Mouse (Mus musculus): ENCODE results near the gene Phf23. TPM values are rescaled to one million over a fixed set of nuclear protein-coding genes. Genes with fewer than 3 reads are reported as not detected.

Gene Phf23
- polyA plus RNA-seq, 1 experiment from 2014 or later = 82.2 TPM

DNA sequence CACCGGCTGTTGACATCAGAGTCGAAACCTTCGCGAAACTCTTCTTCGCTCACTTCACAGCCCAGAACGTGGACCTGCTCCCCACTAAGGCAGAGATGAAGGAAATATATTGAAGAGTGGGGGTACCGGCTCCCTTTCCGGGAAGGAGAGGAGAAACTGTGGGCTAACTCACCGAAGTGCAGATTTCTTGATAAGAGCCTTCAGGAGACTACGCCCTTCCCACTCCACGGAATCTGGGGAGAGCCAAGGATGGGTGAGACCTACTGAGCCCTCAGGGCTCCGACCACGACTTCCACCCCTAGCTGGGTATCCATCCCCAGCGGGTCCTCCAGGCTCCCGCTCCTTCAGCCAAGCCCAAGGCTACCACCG lies 15.8 kb upstream of the Phf23 start:
- no peaks in the 10 kb centered on the region for H3K9me3 ChIP-seq
- H3K4me2 ChIP-seq (replicated peaks) = peak overlapping the region; percentile 84
- H3K4me1 ChIP-seq (replicated peaks) = peaks cover 38% of the 10 kb centered on the region
- H3K27me3 ChIP-seq = no peaks in the 10 kb centered on the region
- peak overlapping the region; percentile 100 for H3K4me3 ChIP-seq (replicated peaks)
- peaks cover 43% of the 10 kb centered on the region for H3K36me3 ChIP-seq
- no peak for ATAC-seq
- peak overlapping the region; percentile 87 for H3K9ac ChIP-seq (replicated peaks)
- H3K27ac ChIP-seq = peak overlapping the region; percentile 99
- WGBS = 3% methylated on average over 16 of the region's 16 CpGs

DNA sequence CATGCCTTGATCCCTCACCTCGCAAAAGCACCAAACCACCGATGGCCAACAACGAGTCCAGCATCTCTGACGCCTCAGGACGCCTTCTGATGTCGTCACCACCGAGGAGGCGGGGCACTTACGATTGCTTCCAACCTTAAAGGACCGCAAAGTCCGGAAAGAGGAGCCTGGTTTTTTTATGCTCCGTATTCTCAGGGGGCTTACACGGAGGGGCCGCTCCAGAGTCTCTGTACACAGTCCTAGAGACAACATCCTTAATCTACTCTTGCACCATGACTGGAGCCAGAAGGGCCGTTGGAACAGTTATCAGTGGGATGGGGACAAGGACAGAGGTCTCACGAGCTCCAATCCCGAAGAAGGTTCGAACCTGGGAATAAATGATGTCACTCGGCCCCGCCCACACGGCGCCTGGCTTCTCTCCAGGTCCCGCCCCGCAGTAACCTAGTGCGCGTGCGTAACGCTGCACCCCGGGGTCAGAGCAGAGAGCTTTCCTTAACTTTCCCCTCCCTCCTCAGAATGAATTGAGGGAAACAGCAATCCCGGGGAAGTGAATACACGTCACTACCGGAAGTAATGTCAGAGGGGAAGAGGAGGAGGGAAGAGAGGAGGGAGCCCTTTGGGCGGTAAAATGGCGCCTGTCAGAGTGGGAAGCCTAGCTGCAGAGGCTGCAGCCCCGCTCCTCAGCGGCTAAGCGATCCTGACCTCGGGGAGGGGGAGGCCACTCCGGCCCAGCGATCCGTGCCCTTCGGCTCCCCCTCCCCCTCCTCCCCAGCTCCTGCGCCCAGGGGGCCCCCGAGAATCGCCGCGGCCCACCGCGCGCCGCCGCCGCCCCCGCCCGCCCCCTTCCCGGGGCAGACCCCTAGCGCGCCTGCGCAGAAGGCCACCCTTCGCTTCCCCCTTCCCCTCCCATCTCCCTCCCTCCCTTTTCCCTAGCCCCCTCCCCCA lies 15.1 kb upstream of the Phf23 start:
- H3K9me3 ChIP-seq = no peaks in the 10 kb centered on the region
- peak overlapping the region; percentile 99 for H3K9ac ChIP-seq (replicated peaks)
- H3K4me1 ChIP-seq (replicated peaks) = peaks cover 38% of the 10 kb centered on the region
- H3K4me2 ChIP-seq (replicated peaks) = peak overlapping the region; percentile 84
- peak; percentile 94 for ATAC-seq
- peak overlapping the region; percentile 100 for H3K4me3 ChIP-seq (replicated peaks)
- H3K27ac ChIP-seq = peak overlapping the region; percentile 99
- H3K36me3 ChIP-seq = peaks cover 43% of the 10 kb centered on the region
- under 1% methylated on average over 55 of the region's 60 CpGs for WGBS
- H3K27me3 ChIP-seq = no peaks in the 10 kb centered on the region

DNA sequence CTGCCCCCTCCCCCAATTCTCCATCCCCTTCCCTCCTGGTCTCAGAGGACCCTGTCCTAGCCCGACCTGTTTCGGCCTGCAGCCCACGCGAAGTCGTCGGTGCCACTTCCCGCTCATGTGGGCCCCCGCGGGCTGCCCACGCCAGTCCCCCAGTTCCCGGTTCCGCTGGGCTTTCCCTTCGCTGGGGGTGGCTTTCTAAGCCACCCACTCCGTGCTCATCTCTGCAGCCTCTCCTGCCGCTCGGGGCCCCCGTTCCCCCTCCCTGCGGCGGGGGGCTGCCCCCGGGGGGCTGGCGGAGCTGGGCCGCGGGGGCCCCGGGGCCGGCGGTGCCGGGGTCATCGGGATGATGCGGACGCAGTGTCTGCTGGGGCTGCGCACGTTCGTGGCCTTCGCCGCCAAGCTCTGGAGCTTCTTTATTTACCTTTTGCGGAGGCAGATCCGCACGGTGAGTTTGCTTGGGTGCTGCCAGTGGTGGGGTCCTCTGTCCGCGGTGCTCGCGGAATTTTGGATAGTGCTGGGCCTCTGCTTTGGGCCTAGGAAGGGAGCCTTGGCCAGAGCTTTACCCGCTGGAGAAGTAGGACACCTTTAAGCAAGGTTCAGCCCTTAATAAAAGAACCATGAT lies 14.3 kb upstream of the Phf23 start, which contains the start of gene Ctdnep1:
TSS of gene Ctdnep1 (plus strand) at position 16 of the 622 bp plus-strand sequence.
- peak; percentile 72 for ATAC-seq
- H3K27me3 ChIP-seq = no peaks in the 10 kb centered on the region
- peak within 1 kb of the TSS; percentile 100 for H3K4me3 ChIP-seq (replicated peaks)
- WGBS = under 1% methylated on average over 41 of the region's 43 CpGs
- peak within 1 kb of the TSS; percentile 84 for H3K4me2 ChIP-seq (replicated peaks)
- H3K9me3 ChIP-seq = no peaks in the 10 kb centered on the region
- peak within 1 kb of the TSS; percentile 99 for H3K27ac ChIP-seq
- peaks cover 41% of the 10 kb centered on the region for H3K36me3 ChIP-seq
- H3K4me1 ChIP-seq (replicated peaks) = peaks cover 38% of the 10 kb centered on the region
- H3K9ac ChIP-seq (replicated peaks) = peak within 1 kb of the TSS; percentile 99

DNA sequence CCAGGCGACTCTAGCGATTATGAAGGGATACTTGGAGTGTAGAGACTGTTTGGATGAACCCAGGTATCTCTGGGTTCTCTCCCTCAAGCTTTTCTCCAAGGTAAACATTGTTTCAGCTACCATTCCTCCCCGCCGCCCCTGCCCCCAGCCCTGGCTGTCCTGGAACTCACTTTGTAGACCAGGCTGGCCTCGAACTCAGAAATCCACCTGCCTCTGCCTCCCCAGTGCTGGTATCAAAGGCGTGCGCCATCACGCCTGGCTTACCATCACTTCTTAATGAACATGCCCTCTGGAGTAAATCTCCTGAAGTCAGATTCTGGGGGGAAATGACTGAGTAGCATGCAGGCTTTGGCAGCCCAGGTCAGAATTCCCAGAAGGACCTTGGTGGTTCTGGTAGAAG lies 13.4 kb upstream of the Phf23 start, which contains the start of gene Elp5:
TSS of gene Elp5 (minus strand) at position 293 of the 400 bp plus-strand sequence.
- Histone ChIP-seq H3K4me1 (replicated peaks) (peaks cover 38% of the 10 kb centered on the region), H3K36me3 (peaks cover 43% of the 10 kb centered on the region), H3K9me3 (no peaks in the 10 kb centered on the region), H3K4me2 (replicated peaks) (peak within 1 kb of the TSS; percentile 84), H3K27ac (peak within 1 kb of the TSS; percentile 99), H3K27me3 (no peaks in the 10 kb centered on the region), H3K9ac (replicated peaks) (peak within 1 kb of the TSS; percentile 99), H3K4me3 (replicated peaks) (peak within 1 kb of the TSS; percentile 100)
- 66% methylated on average over 8 of the region's 8 CpGs for WGBS
- no peak for ATAC-seq

DNA sequence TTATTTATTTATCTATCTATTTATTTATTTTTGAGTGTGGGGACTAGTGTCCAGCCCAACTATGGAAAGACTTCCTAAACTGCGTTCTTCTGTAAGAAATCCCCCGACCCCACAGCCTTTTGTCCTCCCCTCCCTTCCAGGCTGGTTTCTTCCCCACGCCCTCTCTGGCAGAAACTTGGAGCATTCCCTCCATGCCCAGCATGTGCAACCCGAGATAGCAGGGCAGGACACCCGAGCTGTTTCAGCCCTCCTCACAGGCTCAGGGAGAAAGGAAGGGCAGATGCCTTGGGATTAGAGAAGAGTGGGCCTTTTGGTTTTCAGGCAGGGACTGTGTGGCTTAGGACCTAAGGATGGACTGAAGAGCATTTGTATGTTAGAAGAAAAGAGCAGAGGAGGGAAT lies 12.7 kb upstream of the Phf23 start:
- H3K9me3 ChIP-seq = no peaks in the 10 kb centered on the region
- H3K27me3 ChIP-seq = no peaks in the 10 kb centered on the region
- H3K4me3 ChIP-seq (replicated peaks) = peak overlapping the region; percentile 100
- peak overlapping the region; percentile 56; the same call in 1 of the 2 replicates for H3K27ac ChIP-seq
- ATAC-seq = no peak
- peak overlapping the region; percentile 99 for H3K9ac ChIP-seq (replicated peaks)
- H3K4me1 ChIP-seq (replicated peaks) = peaks cover 38% of the 10 kb centered on the region
- 37% methylated on average over 5 of the region's 5 CpGs for WGBS
- peak overlapping the region; percentile 84 for H3K4me2 ChIP-seq (replicated peaks)
- H3K36me3 ChIP-seq = peaks cover 44% of the 10 kb centered on the region

DNA sequence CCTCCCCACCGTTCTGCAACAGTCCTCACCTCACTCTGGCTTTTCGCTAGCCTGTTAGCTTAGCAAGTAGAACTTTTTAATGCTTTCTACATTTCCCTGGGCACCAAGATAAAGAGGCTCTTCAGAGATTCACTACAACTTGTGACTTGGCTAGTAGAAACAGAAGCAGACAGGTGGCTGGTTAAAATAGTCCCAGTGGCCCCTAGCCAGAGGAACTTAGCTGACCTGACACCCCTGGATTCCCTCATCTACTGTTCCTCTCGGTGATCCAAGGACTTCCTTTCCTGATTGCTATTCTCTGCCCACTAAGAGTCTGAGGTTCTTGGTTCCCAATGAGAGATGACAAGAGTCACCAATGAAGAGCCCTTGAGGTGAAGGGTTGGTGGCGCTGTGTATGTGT lies 12.2 kb upstream of the Phf23 start:
- no peaks in the 10 kb centered on the region for H3K9me3 ChIP-seq
- H3K4me2 ChIP-seq (replicated peaks) = peak overlapping the region; percentile 84
- H3K4me3 ChIP-seq (replicated peaks) = peak overlapping the region; percentile 100
- peaks cover 36% of the 10 kb centered on the region for H3K4me1 ChIP-seq (replicated peaks)
- H3K27me3 ChIP-seq = no peaks in the 10 kb centered on the region
- peak overlapping the region; percentile 99 for H3K9ac ChIP-seq (replicated peaks)
- H3K36me3 ChIP-seq = peaks cover 45% of the 10 kb centered on the region
- no peak for ATAC-seq
- 91% methylated on average over 4 of the region's 4 CpGs for WGBS
- no peak overlapping the region for H3K27ac ChIP-seq

DNA sequence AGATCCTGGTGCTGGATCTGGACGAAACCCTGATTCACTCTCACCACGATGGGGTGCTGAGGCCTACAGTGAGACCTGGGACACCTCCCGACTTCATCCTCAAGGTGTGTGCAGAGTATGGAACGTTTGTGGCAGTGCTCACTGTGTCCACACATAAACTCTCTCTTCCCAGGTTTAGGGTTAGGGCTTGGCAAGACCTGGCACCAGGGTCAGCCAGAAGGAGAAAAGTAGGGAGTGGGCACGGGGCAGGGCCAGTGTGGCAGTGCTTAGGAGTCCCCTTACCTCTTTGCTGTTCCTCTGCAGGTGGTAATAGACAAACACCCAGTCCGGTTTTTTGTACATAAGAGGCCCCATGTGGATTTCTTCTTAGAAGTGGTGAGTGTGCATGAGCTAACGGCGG lies 11.1 kb upstream of the Phf23 start:
- Histone ChIP-seq H3K27me3 (no peaks in the 10 kb centered on the region), H3K4me2 (replicated peaks) (no peak overlapping the region), H3K4me1 (replicated peaks) (peaks cover 27% of the 10 kb centered on the region), H3K9me3 (no peaks in the 10 kb centered on the region), H3K36me3 (peaks cover 54% of the 10 kb centered on the region), H3K4me3 (replicated peaks) (no peak overlapping the region), H3K9ac (replicated peaks) (no peak overlapping the region), H3K27ac (no peak overlapping the region)
- ATAC-seq = no peak
- WGBS = 93% methylated on average over 8 of the region's 8 CpGs

DNA sequence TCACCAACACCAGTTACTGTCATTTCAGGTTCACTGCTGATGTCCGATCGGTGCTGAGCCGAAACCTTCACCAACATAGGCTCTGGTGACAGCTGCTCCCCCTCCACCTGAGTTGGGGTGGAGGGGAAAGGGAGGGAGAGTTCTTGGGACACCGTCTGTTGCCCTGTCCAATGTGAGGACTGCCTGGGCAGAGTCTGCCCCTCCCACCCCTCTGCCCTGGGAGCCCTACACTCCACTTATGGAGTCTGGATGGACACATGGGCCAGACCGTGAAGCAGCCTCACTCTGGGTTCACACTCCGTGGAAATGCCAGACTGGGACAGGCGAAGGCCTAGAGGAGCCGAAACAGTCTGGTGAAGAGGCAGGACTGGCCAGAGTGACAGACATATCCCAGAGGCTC lies 5.6 kb upstream of the Phf23 start:
- peaks cover 30% of the 10 kb centered on the region for H3K4me1 ChIP-seq (replicated peaks)
- no peak overlapping the region for H3K4me3 ChIP-seq (replicated peaks)
- H3K4me2 ChIP-seq (replicated peaks) = no peak overlapping the region
- no peaks in the 10 kb centered on the region for H3K9me3 ChIP-seq
- H3K9ac ChIP-seq (replicated peaks) = no peak overlapping the region
- peak overlapping the region; percentile 93; the same call in 1 of the 2 replicates for H3K27ac ChIP-seq
- WGBS = 88% methylated on average over 8 of the region's 8 CpGs
- no peaks in the 10 kb centered on the region for H3K27me3 ChIP-seq
- no peak for ATAC-seq
- peaks cover 64% of the 10 kb centered on the region for H3K36me3 ChIP-seq

DNA sequence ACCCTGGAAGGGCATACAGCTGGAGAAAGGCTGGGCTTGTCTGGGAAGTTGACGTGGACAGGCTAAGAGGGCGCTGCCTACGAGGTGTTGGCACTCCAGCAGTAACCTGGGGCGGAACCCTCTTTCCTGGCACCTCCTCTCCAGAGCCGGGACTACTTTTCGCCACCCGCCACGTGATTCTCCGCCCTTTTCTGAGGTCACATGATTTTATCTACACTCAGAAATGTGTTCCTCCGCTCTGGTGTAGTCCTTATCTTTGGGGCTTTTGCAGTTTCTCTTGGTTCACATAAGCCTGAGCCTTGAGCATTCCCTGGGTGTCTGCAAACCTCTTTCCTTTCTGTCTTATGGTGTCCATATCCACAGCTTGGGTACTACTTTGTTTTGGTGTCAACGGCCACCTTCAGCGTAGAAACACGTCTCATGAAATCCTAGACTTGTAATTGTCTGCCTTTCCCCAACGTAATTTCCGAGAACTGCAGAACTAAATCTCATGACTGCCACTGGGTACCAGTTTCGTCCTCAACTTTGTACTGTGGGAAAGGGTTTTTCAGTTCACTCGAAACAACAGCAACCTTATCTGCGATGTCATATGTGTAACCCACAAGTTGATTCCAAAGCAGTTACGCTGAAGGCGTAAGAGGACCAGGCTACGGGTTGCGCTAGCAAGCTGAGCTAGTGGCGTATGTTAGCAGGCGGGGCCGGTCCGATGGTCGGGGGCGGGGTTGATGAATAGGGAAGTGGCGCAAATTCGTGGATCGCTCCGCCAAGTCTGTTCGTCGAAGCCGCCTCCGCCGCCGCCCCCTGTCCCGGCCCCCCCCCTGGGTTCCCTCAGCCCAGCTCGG lies 4.5 kb upstream of the Phf23 start, which contains the start of gene Gabarap:
TSS of gene Gabarap (plus strand) at position 294 of the 842 bp plus-strand sequence.
- no peaks in the 10 kb centered on the region for H3K9me3 ChIP-seq
- peak within 1 kb of the TSS; percentile 86 for H3K9ac ChIP-seq (replicated peaks)
- H3K36me3 ChIP-seq = peaks cover 55% of the 10 kb centered on the region
- peak within 1 kb of the TSS; percentile 93 for H3K27ac ChIP-seq
- under 1% methylated on average over 40 of the region's 40 CpGs for WGBS
- peak within 1 kb of the TSS; percentile 72 for H3K4me2 ChIP-seq (replicated peaks)
- H3K4me3 ChIP-seq (replicated peaks) = peak within 1 kb of the TSS; percentile 75
- ATAC-seq = peak; percentile 62
- H3K4me1 ChIP-seq (replicated peaks) = peaks cover 30% of the 10 kb centered on the region
- no peaks in the 10 kb centered on the region for H3K27me3 ChIP-seq

DNA sequence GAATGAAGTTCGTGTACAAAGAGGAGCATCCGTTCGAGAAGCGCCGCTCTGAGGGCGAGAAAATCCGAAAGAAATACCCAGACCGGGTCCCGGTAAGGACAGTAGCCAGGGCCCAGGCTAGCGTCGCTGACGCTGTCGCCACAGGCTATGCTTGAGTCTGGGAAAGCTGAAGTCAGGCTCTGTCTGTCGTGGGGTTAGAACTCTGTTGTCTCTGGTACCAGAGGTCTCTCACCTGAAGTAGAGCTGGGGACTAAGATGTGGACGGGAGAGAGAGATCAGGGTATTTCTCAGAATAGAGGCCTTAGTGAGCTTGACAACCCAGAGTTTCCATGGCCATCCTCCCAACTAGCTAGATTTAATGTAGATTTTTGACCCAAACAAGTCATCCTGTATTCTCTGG lies 3.9 kb upstream of the Phf23 start:
- no peaks in the 10 kb centered on the region for H3K9me3 ChIP-seq
- H3K27ac ChIP-seq = peak overlapping the region; percentile 93
- H3K4me3 ChIP-seq (replicated peaks) = peak overlapping the region; percentile 75
- H3K27me3 ChIP-seq = no peaks in the 10 kb centered on the region
- H3K36me3 ChIP-seq = peaks cover 48% of the 10 kb centered on the region
- peak overlapping the region; percentile 86 for H3K9ac ChIP-seq (replicated peaks)
- H3K4me1 ChIP-seq (replicated peaks) = peaks cover 30% of the 10 kb centered on the region
- peak overlapping the region; percentile 72 for H3K4me2 ChIP-seq (replicated peaks)
- under 1% methylated on average over 15 of the region's 15 CpGs for WGBS
- peak; percentile 31 for ATAC-seq

DNA sequence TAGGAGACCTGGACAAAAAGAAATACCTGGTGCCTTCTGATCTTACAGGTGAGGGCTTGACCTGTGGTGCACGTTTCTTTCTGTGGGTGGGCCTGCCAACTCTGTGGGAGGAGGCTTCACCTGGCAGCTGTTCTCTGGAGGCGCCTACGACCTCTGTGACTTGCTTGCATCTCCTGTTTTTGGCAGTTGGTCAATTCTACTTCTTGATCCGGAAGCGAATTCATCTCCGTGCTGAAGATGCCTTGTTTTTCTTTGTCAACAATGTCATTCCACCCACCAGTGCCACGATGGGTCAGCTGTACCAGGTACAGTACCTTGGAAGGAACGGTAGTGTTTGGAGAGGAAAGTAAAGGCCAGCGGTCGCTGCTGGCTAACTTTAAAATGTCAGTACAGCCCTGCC lies 3.2 kb upstream of the Phf23 start:
- Histone ChIP-seq H3K4me3 (replicated peaks) (peak overlapping the region; percentile 75), H3K9ac (replicated peaks) (peak overlapping the region; percentile 86), H3K27me3 (no peaks in the 10 kb centered on the region), H3K9me3 (no peaks in the 10 kb centered on the region), H3K27ac (no peak overlapping the region), H3K36me3 (peaks cover 42% of the 10 kb centered on the region), H3K4me1 (replicated peaks) (peaks cover 33% of the 10 kb centered on the region), H3K4me2 (replicated peaks) (peak overlapping the region; percentile 72)
- 87% methylated on average over 10 of the region's 10 CpGs for WGBS
- ATAC-seq = no peak
